ENCODE assay signal across 7 mouse cellular contexts in the genomic region with DNA sequence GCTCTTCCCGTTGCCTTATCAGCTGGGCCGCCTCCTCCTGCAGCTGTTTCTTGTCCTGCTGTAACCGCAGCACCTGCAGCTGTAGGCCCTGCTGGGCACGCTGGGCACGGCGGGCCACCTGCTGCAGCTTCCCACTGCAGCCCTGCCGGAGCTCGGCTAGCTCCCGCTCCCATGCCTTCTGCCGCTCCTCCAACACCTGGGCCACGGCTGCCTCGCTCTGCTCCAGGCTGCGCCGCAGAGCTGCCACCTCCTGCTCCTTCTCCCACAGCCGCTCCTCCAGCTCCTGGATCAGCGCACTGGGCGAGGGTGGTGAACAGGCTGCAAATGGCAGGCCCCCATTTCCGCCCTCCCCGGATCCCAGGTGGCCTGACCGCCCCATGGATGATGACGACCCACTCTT. TPM values are rescaled to one million over a fixed set of nuclear protein-coding genes. Genes with fewer than 3 reads are reported as not detected.
DNase-seq lines count a peak whose midpoint lies in the region; ATAC-seq and TF ChIP-seq lines count a peak whose summit lies in the region.

No protein-coding gene starts in this region.

- TF ChIP-seq POLR2A in cortical plate, adult 2 months (IDR thresholded peaks at IDR 0.05; ENCODE audit: extremely low read depth, insufficient read depth, low read length), result no peak

- no peaks in the 10 kb centered on the region for H3K9me3 ChIP-seq in lung, embryonic 15.5 days
- H3K9me3 ChIP-seq in hindbrain, embryonic 12.5 days (replicated peaks), result no peaks in the 10 kb centered on the region
- no peaks in the 10 kb centered on the region for H3K9me3 ChIP-seq in liver, postnatal 0 days (ENCODE audit: low read length)

- no peak; the same call in 1 of the 2 replicates for ATAC-seq in lung, embryonic 15.5 days (ENCODE audit: borderline replicate concordance, extremely low read depth, low FRiP score, low TSS enrichment)
- ATAC-seq in hindbrain, embryonic 12.5 days (ENCODE audit: low FRiP score), result no peak
- ATAC-seq in liver, postnatal 0 days, result peak; percentile 65

- no peak overlapping the region for H3K27ac ChIP-seq in lung, embryonic 15.5 days
- H3K27ac ChIP-seq in cortical plate, adult 2 months (ENCODE audit: insufficient read depth, low read length), result peak overlapping the region; percentile 55; the same call in 1 of the 2 replicates
- H3K27ac ChIP-seq in hindbrain, embryonic 12.5 days, result no peak overlapping the region
- H3K27ac ChIP-seq in liver, postnatal 0 days (ENCODE audit: low read depth), result no peak overlapping the region

- DNase-seq in lung, postnatal 14 days, result no peak
- DNase-seq in liver, postnatal 0 days, result peak; percentile 58
- DNase-seq in urinary bladder, adult 18-20 months (ENCODE audit: low spot score in 2 of 2), result no peak
- DNase-seq in ovary, postnatal 10 days (ENCODE audit: low spot score), result no peak

- peaks cover 15% of the 10 kb centered on the region for H3K4me1 ChIP-seq in lung, embryonic 15.5 days
- peaks cover 4% of the 10 kb centered on the region; the same call in 1 of the 2 replicates for H3K4me1 ChIP-seq in cortical plate, adult 2 months (ENCODE audit: control insufficient read depth, insufficient read depth, low read length)
- H3K4me1 ChIP-seq in hindbrain, embryonic 12.5 days, result peaks cover 35% of the 10 kb centered on the region
- H3K4me1 ChIP-seq in liver, postnatal 0 days (ENCODE audit: insufficient read depth), result 0 out of 2 replicates have a peak, but pooled peaks cover 9% of the 10 kb centered on the region

- no peak overlapping the region for H3K9ac ChIP-seq in lung, embryonic 15.5 days
- peak overlapping the region; percentile 54; the same call in 1 of the 2 replicates for H3K9ac ChIP-seq in hindbrain, embryonic 12.5 days
- no peak overlapping the region for H3K9ac ChIP-seq in liver, postnatal 0 days (replicated peaks)

- H3K4me3 ChIP-seq in lung, embryonic 15.5 days, result no peak overlapping the region
- no peak overlapping the region for H3K4me3 ChIP-seq in cortical plate, adult 2 months (ENCODE audit: insufficient read depth, low read length)
- H3K4me3 ChIP-seq in hindbrain, embryonic 12.5 days, result 0 out of 2 replicates have a peak overlapping the region, but pooled peaks have one; percentile 34
- peak overlapping the region; percentile 31; the same call in 1 of the 2 replicates for H3K4me3 ChIP-seq in liver, postnatal 0 days (ENCODE audit: low read depth, low read length)

- 27% methylated on average over 21 of the region's 21 CpGs for WGBS in lung, embryonic 15.5 days
- WGBS in hindbrain, embryonic 12.5 days, result 14% methylated on average over 20 of the region's 21 CpGs
- WGBS in liver, postnatal 0 days (ENCODE audit: insufficient replicate concordance), result 34% methylated on average over 21 of the region's 21 CpGs

- no peak for TF ChIP-seq CTCF in cortical plate, adult 2 months (IDR thresholded peaks at IDR 0.05; ENCODE audit: extremely low read depth, insufficient read depth, low read length)
- TF ChIP-seq CTCF in liver, postnatal 0 days (IDR thresholded peaks at IDR 0.05; ENCODE audit: low read depth), result 0 out of 2 replicates have a peak, but pooled peaks have one; percentile 11

- H3K4me2 ChIP-seq in lung, embryonic 15.5 days, result peak overlapping the region; percentile 75
- H3K4me2 ChIP-seq in hindbrain, embryonic 12.5 days (replicated peaks), result peak overlapping the region; percentile 70
- H3K4me2 ChIP-seq in liver, postnatal 0 days (ENCODE audit: low read depth, low read length), result peak overlapping the region; percentile 60

- TF ChIP-seq EP300 in liver, postnatal 0 days (IDR thresholded peaks at IDR 0.05; ENCODE audit: low read depth), result peak; percentile 22; the same call in 1 of the 2 replicates

- H3K27me3 ChIP-seq in lung, embryonic 15.5 days, result peaks cover 53% of the 10 kb centered on the region
- H3K27me3 ChIP-seq in hindbrain, embryonic 12.5 days, result peaks cover 70% of the 10 kb centered on the region
- H3K27me3 ChIP-seq in liver, postnatal 0 days (ENCODE audit: insufficient read depth, low read length), result peaks cover 42% of the 10 kb centered on the region

- H3K36me3 ChIP-seq in lung, embryonic 15.5 days, result no peaks in the 10 kb centered on the region
- H3K36me3 ChIP-seq in hindbrain, embryonic 12.5 days, result no peaks in the 10 kb centered on the region
- H3K36me3 ChIP-seq in liver, postnatal 0 days (replicated peaks; ENCODE audit: insufficient read depth, low read length), result no peaks in the 10 kb centered on the region; the same call in 1 of the 2 replicates

RNA-seq across cellular contexts. Expression of gene Ubox5, which starts 6.0 kb away (rescaled TPM):
- polyA plus RNA-seq in lung, embryonic 15.5 days (2015; fragmentation: Nextera tagmentation; extraction: Ambion mirVana), result 10.4 and 10.5 TPM in 2 replicates
- 11.0 and 11.3 TPM in 2 replicates for polyA plus RNA-seq in cortical plate, adult 2 months (2012; rRNA removed)
- 13.9 and 14.3 TPM in 2 replicates for polyA plus RNA-seq in hindbrain, embryonic 12.5 days (2016; fragmentation: Nextera tagmentation; extraction: Ambion mirVana)
- polyA plus RNA-seq in liver, postnatal 0 days (2015; fragmentation: Nextera tagmentation; extraction: Ambion mirVana), result 2.6 TPM in 2 replicates

RNA-seq across cellular contexts. Expression of gene Fastkd5, which starts 6.0 kb away (rescaled TPM):
- polyA plus RNA-seq in lung, embryonic 15.5 days (2015; fragmentation: Nextera tagmentation; extraction: Ambion mirVana), result 14.6 and 15.0 TPM in 2 replicates
- polyA plus RNA-seq in cortical plate, adult 2 months (2012; rRNA removed), result 3.7 and 4.8 TPM in 2 replicates
- 16.9 and 17.1 TPM in 2 replicates for polyA plus RNA-seq in hindbrain, embryonic 12.5 days (2016; fragmentation: Nextera tagmentation; extraction: Ambion mirVana)
- polyA plus RNA-seq in liver, postnatal 0 days (2015; fragmentation: Nextera tagmentation; extraction: Ambion mirVana), result 5.9 and 7.2 TPM in 2 replicates

RNA-seq across cellular contexts. Expression of gene Lzts3, which starts 6.8 kb away (rescaled TPM):
- polyA plus RNA-seq in lung, embryonic 15.5 days (2015; fragmentation: Nextera tagmentation; extraction: Ambion mirVana), result 2.9 and 3.2 TPM in 2 replicates
- polyA plus RNA-seq in cortical plate, adult 2 months (2012; rRNA removed), result 200 and 201 TPM in 2 replicates
- 8.4 TPM in 2 replicates for polyA plus RNA-seq in hindbrain, embryonic 12.5 days (2016; fragmentation: Nextera tagmentation; extraction: Ambion mirVana)
- polyA plus RNA-seq in liver, postnatal 0 days (2015; fragmentation: Nextera tagmentation; extraction: Ambion mirVana), result 1.2 TPM in 2 replicates

RNA-seq across cellular contexts. Expression of gene Ddrgk1, which starts 28.6 kb away (rescaled TPM):
- 51.7 and 56.7 TPM in 2 replicates for polyA plus RNA-seq in lung, embryonic 15.5 days (2015; fragmentation: Nextera tagmentation; extraction: Ambion mirVana)
- 102 and 109 TPM in 2 replicates for polyA plus RNA-seq in cortical plate, adult 2 months (2012; rRNA removed)
- 58.0 and 63.5 TPM in 2 replicates for polyA plus RNA-seq in hindbrain, embryonic 12.5 days (2016; fragmentation: Nextera tagmentation; extraction: Ambion mirVana)
- 71.4 and 71.8 TPM in 2 replicates for polyA plus RNA-seq in liver, postnatal 0 days (2015; fragmentation: Nextera tagmentation; extraction: Ambion mirVana)

RNA-seq across cellular contexts. Expression of gene Itpa, which starts 31.6 kb away (rescaled TPM):
- polyA plus RNA-seq in lung, embryonic 15.5 days (2015; fragmentation: Nextera tagmentation; extraction: Ambion mirVana), result 103 and 108 TPM in 2 replicates
- 64.5 TPM in 2 replicates for polyA plus RNA-seq in cortical plate, adult 2 months (2012; rRNA removed)
- 130 and 133 TPM in 2 replicates for polyA plus RNA-seq in hindbrain, embryonic 12.5 days (2016; fragmentation: Nextera tagmentation; extraction: Ambion mirVana)
- polyA plus RNA-seq in liver, postnatal 0 days (2015; fragmentation: Nextera tagmentation; extraction: Ambion mirVana), result 30.4 and 31.2 TPM in 2 replicates

Comparison
In these comparisons a context has a peak if more than half of its experiments do, and no peak if none do; other contexts are left out.
1. H3K4me3 ChIP-seq: peak in hindbrain, embryonic 12.5 days (single experiment) and liver, postnatal 0 days (single experiment); none in lung, embryonic 15.5 days (single experiment) and cortical plate, adult 2 months (single experiment).
2. RNA of gene Lzts3, which starts 6.8 kb away (polyA plus RNA-seq): 200 to 201 TPM in cortical plate, adult 2 months; 8.4 TPM in hindbrain, embryonic 12.5 days, 2.9 to 3.2 TPM in lung, embryonic 15.5 days and 1.2 TPM in liver, postnatal 0 days; every median in the first group is over 10 times any median in the second.
3. Peak in every context shown above with its lines, with median percentiles within 50 percentile points of each other: H3K4me2 ChIP-seq.